Mouse (Mus musculus) thymus, postnatal 25 days (tissue): ENCODE measurements at regions not wholly inside any gene's neighbourhood (a gene's known extent, or its start where the extent isn't known, plus 50 kb on each side); places are given as distances from the start of the nearest gene placed in this dataset.

Source experiments
- DNase-seq: peaks from one replicate; pipeline ENCODE4 v3.0.0; 2022

DNA sequence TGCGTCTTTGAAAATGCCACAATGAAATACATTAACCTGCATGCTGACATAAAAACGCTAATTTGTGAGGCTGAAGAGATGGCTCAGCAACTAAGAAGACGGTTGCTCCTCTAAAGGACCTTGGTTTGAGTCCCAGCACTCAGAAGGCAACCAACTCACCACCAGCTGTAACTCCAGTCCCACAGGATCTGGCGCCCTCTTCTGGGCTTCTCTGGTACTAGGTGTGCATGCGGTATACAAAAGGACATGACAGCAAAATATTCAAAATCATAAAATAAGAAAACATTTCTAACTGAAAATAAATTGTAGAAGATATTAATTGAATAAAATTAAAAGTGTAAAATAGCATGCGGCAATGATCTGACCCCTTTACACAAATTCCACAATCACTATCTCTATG, 1539.7 kb upstream of the Gulo start:
- peak; percentile 1 for DNase-seq

DNA sequence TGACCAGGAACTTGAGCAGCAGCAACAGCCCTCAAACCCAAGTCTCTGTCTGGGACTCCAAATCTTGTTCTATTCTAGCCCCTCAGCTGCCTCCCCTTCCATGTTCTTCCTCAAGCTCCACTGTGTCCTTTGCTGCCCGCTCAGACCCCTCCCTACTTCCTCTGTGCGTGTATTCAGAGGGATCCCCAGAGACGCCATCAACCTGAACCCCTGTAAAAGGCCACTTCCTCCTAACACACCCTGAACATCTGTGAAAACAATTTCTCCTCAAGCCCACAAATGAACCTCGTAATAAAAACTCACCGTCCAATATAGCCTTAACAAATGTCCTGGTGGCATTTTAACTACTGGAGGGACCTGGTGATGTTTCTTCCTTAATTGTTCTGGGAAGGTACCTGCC, 1536.0 kb upstream of the Gulo start:
- no peak for DNase-seq

DNA sequence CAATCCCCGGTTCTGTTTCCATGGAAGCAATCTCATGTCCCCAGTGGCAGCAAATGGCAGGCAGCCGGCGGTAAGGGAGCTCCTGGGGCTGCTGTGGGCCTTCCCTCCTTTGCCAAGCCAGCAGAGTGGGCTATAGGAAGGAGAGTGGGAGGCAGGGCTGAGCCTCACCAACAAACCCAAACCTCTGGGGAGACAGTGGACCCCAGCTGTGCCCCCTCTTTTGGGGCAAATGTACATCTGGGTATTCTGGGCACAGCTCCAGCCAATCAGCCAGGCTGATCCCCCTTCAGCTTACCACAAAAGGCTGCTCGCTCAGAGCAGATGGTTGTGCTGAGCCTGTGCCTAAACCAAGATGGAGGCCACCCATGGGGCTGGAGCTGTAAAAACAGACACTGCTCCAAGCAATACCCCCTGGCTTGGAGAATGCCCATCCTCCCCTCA, 1532.3 kb upstream of the Gulo start:
- DNase-seq = no peak

DNA sequence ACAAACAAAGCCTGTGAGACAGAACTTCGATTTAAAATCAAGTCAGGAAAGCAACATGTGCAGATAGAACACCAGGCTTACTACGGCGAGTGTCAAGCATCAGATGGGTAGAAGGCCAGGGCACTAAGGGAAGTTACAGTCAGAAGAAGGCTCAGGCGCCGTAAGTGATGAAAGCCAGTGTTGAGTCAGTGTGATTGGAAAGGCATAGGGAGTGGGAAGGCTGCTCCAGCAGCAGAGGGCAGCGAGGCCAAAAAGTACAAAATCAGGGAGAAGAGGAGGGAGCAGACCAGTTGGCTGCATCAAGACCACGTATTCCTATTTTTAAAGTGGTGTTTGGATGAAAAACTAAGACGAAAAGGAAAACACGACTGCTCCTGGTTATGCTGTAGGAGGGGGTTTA, 1529.7 kb upstream of the Gulo start:
- no peak for DNase-seq

DNA sequence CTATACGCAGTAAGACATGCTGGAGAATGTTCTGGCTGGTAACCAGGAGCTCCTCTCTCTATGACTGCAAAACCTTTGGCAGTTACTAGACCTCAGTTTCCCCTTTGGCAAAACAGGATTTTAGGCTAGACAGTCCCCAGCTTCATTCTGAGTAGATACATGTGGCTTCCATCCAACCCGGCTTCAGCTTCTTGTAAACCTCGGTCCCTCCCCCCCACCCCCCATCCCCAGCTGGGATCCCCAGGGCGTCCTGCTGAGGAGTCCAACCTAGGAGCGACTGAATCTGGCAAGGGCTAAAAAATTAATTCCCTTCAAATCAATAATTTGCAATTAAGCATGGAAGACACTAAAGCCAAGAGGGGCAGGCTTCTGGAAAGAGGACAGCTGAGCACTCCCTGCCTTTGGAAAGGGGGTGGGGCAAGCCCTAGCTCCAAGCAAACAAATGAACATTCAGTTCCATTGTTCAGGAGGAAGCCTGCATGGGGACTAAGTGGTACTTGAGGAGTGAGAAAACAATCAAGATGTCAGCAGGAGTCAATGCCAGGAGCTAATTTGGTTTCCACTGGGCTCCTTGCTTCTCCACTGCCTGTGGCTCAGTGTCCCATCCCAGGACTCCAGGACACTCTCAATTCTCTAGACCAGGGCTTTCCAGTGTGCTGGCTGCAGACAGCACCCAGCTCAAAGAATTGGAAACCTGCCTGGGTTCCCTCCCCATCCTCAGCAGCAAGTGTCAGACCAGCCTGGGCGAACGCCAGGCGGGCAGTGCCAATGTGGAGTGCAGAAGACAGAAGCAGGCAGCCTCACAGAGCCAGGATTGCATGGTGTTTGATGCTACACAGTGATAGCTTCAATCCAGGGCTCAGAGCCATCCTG, 1528.0 kb upstream of the Gulo start:
- no peak for DNase-seq

DNA sequence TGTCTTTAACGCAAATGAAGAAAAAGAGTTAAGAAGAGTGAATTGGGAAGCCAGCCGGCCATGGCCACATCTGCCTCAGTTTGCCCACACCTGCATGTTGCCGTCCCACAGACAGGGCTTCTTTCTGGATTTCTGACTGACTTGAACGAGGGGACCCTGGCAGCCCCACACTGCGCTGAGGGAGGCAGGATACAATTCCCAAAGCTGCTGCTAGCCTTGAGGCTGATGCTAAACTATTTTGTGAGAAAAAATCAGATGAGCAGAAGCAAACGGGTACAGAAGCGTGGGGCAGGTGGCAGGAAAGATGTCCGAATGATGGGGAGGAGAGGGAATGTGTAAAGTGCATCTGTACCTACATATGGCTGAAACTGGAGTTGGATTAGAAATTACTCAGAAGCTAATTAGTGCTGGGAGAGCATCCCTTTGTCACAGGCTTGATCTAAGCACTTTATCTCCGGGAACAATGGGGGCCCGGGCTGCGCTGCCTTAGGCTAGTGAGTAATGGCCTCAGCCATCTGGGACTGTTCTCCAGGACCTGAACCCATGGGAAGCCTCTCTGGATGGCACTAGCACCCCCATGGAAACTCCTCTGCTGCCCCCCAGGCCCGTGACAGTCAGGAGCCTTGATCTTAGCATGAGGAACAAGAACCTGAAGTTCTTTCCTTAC, 1497.9 kb upstream of the Gulo start:
- no peak for DNase-seq

DNA sequence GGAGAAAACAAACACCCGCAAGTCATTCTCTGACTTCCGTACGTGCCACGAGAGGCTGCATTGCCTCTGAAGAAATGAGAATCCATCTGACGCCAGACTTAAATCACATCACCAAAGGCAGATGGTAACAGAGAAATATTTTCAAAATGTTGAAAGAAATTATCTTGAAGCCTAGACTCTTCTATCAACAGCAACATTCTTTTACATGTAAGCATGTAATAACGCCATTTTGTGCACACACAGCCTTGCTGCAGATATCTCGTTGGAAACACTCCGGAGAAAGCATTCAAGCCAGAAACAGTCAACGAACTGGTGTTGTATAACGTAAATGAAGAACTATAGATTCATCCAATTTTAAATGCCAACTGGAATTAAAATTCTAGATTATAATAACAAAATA, 1483.1 kb upstream of the Gulo start:
- DNase-seq = no peak

DNA sequence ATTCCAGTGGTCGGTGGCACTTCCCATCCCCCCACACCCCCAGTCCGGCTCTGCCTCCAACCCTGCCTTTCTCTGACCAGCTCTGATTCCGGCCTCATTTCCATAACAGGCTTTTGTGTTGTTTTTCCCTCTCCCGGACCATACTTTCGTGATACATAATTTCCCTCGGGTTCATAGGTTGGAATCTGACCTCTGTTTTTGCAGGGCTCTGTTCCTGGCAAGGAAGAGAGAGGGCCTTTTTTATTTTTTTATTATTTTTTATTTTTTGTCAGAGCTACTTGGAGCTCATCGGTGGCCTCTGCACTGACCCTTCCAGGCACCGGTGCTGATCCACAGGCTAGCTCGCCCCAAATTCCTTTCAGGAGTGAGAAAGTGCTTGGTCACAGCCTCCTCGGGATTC, 1477.7 kb upstream of the Gulo start:
- DNase-seq = no peak

DNA sequence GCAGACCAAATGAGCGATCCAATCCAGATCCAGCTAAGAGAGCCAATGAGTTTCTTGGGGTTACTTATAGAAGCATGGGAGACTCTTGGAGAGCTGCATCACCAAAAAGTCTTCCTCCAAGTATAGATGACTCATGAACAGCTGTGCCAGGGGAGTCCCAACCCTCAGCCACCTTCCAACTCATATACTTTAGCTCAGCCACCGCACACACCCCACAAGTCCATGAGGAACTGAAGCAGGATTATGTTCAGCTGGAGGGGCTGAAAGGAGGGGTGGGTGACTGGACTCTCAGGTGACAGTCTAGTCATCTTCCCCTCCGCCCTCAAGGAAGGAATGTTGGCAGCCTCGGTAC, 1476.4 kb upstream of the Gulo start:
- no peak for DNase-seq

DNA sequence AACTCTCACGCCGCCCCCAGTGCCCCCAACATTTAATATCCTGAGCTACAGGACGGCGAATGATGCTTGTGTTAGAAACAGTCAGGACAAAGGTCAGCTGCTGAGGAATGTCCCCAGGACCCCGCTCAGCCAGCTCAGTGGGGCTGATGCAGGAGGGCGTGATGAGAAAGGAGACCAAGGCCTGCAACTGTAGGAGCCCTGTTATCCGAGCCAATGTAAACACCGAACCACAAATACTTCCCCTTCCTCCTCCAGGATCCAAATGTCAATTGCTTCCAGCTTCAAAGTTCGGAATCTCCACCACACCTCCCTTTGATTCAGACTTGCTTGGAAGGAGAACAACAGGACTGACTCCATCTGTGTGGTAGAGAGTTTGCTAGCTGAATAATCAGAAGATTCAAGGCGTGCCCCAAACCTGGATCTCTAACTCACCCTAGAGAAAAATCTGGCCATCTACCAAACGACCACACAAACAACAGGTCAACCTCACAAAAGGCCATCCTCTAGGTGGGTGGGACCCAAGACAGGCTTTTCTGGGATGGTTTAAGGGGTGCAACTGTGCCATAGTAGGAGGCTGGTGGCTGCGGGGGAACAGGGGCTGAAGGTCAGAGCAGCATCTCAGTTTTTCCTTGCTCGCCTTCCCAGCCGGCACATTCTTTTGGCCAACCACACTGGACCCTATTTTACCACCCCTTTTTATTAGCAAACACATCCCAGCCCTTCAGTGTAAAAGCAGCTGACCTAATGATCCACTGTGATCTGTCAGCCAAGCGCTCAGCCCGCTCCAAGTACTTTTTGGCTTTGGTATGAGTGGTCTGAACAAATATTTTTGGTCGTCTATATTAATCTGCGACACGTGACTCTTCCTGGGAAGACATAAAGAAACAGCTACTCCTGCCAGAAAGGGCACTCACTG, 1475.8 kb upstream of the Gulo start:
- DNase-seq = no peak
